Mouse (Mus musculus) intestine, embryonic 14.5 days (tissue): ENCODE measurements around the gene Slc37a3. TPM values are rescaled to one million over a fixed set of nuclear protein-coding genes. Genes with fewer than 3 reads are reported as not detected.

Experiments
- polyA plus RNA-seq: library from polyadenylated mRNA; unstranded; fragments of >200 nt; fragmentation: Nextera tagmentation; extraction: Ambion mirVana; gene quantifications from 2 replicates; pipeline ENCODE4 v1.2.1, GENCODE M21; 2014

Slc37a3 gene
- polyA plus RNA-seq, 1 experiment from 2014 or later: 37.9 TPM

Other genes starting within 250 kb of the Slc37a3 start
- gene Kdm7a, start 170.9 kb downstream of the Slc37a3 start, polyA plus RNA-seq: 5.7 and 6.2 TPM in 2 replicates
- gene Rab19, start 3.5 kb upstream of the Slc37a3 start, polyA plus RNA-seq: 4.0 and 5.9 TPM in 2 replicates
- gene Mkrn1, start 42.8 kb upstream of the Slc37a3 start, polyA plus RNA-seq: 55.0 and 57.7 TPM in 2 replicates
- gene Dennd2a, start 180.2 kb upstream of the Slc37a3 start, polyA plus RNA-seq: 18.9 and 21.0 TPM in 2 replicates
- gene Adck2, start 196.2 kb upstream of the Slc37a3 start, polyA plus RNA-seq: 25.0 and 31.6 TPM in 2 replicates
- 0.97 TPM in 1 of 2 replicates, not detected in the other for gene Gm42420, start 208.1 kb upstream of the Slc37a3 start, polyA plus RNA-seq
- 394 and 416 TPM in 2 replicates for gene Ndufb2, start 214.9 kb upstream of the Slc37a3 start, polyA plus RNA-seq